Mouse (Mus musculus) embryonic facial prominence, embryonic 12.5 days (tissue): ENCODE results near the gene Adamts18. TPM values are rescaled to one million over a fixed set of nuclear protein-coding genes. Genes with fewer than 3 reads are reported as not detected.

Source experiments
- ATAC-seq: fragments of 200-750 bp; cut with Nextera tagmentation; 2 replicates; pipeline ENCODE4 v1.8.0; 2017; ENCODE audit not compliant: insufficient number of reproducible peaks, insufficient read depth, low FRiP score, low TSS enrichment
- H3K27ac ChIP-seq: fragments of 300-500 bp; sonication (generic); 2 replicates; pipeline ENCODE4 v1.5.1; 2016; ENCODE audit warnings: mild to moderate bottlenecking
- H3K27me3 ChIP-seq: fragments of 300-500 bp; sonication (generic); 2 replicates; pipeline ENCODE4 v1.6.1; 2016; ENCODE audit warnings: mild to moderate bottlenecking, moderate library complexity
- H3K36me3 ChIP-seq: fragments of 300-500 bp; sonication (generic); 2 replicates; pipeline ENCODE4 v1.6.1; 2016; ENCODE audit warnings: mild to moderate bottlenecking
- H3K4me1 ChIP-seq: fragments of 300-500 bp; sonication (generic); 2 replicates; pipeline ENCODE4 v1.6.1; 2016
- H3K4me2 ChIP-seq: fragments of 300-500 bp; sonication (generic); replicated peaks from 2 replicates; pipeline ENCODE4 v1.6.1; 2016; ENCODE audit warnings: mild to moderate bottlenecking, moderate library complexity
- H3K4me3 ChIP-seq: fragments of 300-500 bp; sonication (generic); 2 replicates; pipeline ENCODE4 v1.5.1; 2016; ENCODE audit warnings: mild to moderate bottlenecking
- H3K9ac ChIP-seq: fragments of 300-500 bp; sonication (generic); 2 replicates; pipeline ENCODE4 v1.6.1; 2016; ENCODE audit warnings: mild to moderate bottlenecking, moderate library complexity
- H3K9me3 ChIP-seq: fragments of 300-500 bp; sonication (generic); 2 replicates; pipeline ENCODE4 v1.6.1; 2016; ENCODE audit warnings: mild to moderate bottlenecking, moderate library complexity
- WGBS: fragments of 180-500 bp; shearing (Covaris S2); methylation state at CpG from one replicate; pipeline ENCODE4 v1.1.7; 2016; 5-methylcytosine and 5-hydroxymethylcytosine counted together
- polyA plus RNA-seq: library from polyadenylated mRNA; unstranded; fragments of >200 nt; fragmentation: Nextera tagmentation; extraction: Ambion mirVana; gene quantifications from 2 replicates; pipeline ENCODE4 v1.2.1, GENCODE M21; 2016

Adamts18 gene
- polyA plus RNA-seq, 1 experiment from 2014 or later: 7.2 TPM

- ATAC-seq: no peak
- Histone ChIP-seq H3K27me3 (no peaks in the 10 kb centered on the region), H3K4me1 (peaks cover 8% of the 10 kb centered on the region), H3K4me2 (no peak overlapping the region), H3K9me3 (no peaks in the 10 kb centered on the region), H3K27ac (no peak overlapping the region), H3K9ac (no peak overlapping the region), H3K36me3 (no peaks in the 10 kb centered on the region), H3K4me3 (no peak overlapping the region)
- no CpG with 5 or more reads among the region's 5 CpGs for WGBS
Measured at GRCm38 (mm10) chr8:113799550-113799949, 49.0 kb downstream of the Adamts18 start.

- H3K36me3 ChIP-seq: no peaks in the 10 kb centered on the region
- H3K4me1 ChIP-seq: no peaks in the 10 kb centered on the region
- no peak overlapping the region for H3K9ac ChIP-seq
- no peak overlapping the region for H3K4me2 ChIP-seq
- H3K9me3 ChIP-seq: no peaks in the 10 kb centered on the region
- no peak overlapping the region for H3K27ac ChIP-seq
- no peak for ATAC-seq
- no peak overlapping the region for H3K4me3 ChIP-seq
- H3K27me3 ChIP-seq: no peaks in the 10 kb centered on the region
- no CpG with 5 or more reads among the region's 13 CpGs for WGBS
Measured at GRCm38 (mm10) chr8:113791856-113792255, 56.7 kb downstream of the Adamts18 start.

- Histone ChIP-seq H3K27me3 (no peaks in the 10 kb centered on the region), H3K4me3 (no peak overlapping the region), H3K27ac (no peak overlapping the region), H3K9ac (no peak overlapping the region), H3K9me3 (no peaks in the 10 kb centered on the region), H3K4me1 (no peaks in the 10 kb centered on the region), H3K36me3 (no peaks in the 10 kb centered on the region), H3K4me2 (no peak overlapping the region)
- WGBS: no CpG with 5 or more reads among the region's 3 CpGs
- no peak for ATAC-seq
Measured at GRCm38 (mm10) chr8:113791061-113791460, 57.5 kb downstream of the Adamts18 start.

- no peak for ATAC-seq
- H3K27ac ChIP-seq: no peak overlapping the region
- H3K36me3 ChIP-seq: no peaks in the 10 kb centered on the region
Measured at GRCm38 (mm10) chr8:113783711-113784110, 64.8 kb downstream of the Adamts18 start.

GRCm38 (mm10) chr8:113781554-113781953 lies 67.0 kb downstream of the Adamts18 start:
- no peak overlapping the region for H3K4me3 ChIP-seq
- no peak overlapping the region for H3K4me2 ChIP-seq
- no peaks in the 10 kb centered on the region for H3K9me3 ChIP-seq
- no peaks in the 10 kb centered on the region for H3K4me1 ChIP-seq
- no peaks in the 10 kb centered on the region for H3K36me3 ChIP-seq
- WGBS: 31% methylated on average over 2 of the region's 2 CpGs
- H3K9ac ChIP-seq: no peak overlapping the region
- no peaks in the 10 kb centered on the region for H3K27me3 ChIP-seq
- no peak overlapping the region for H3K27ac ChIP-seq
- ATAC-seq: no peak

More at GRCm38 (mm10) chr8:113783711-113784110, 64.8 kb downstream of the Adamts18 start:
- Histone ChIP-seq H3K4me3 (no peak overlapping the region), H3K27me3 (no peaks in the 10 kb centered on the region), H3K9me3 (no peaks in the 10 kb centered on the region), H3K4me2 (no peak overlapping the region), H3K4me1 (no peaks in the 10 kb centered on the region), H3K9ac (no peak overlapping the region)
- WGBS: no CpG with 5 or more reads among the region's 3 CpGs

- WGBS: 83% methylated on average over 6 of the region's 6 CpGs
- Histone ChIP-seq H3K27me3 (no peaks in the 10 kb centered on the region), H3K27ac (no peak overlapping the region), H3K9me3 (no peaks in the 10 kb centered on the region), H3K4me3 (no peak overlapping the region), H3K4me1 (no peaks in the 10 kb centered on the region), H3K36me3 (no peaks in the 10 kb centered on the region), H3K4me2 (no peak overlapping the region), H3K9ac (no peak overlapping the region)
- ATAC-seq: no peak
Measured at GRCm38 (mm10) chr8:113775361-113775760, 73.2 kb downstream of the Adamts18 start.

GRCm38 (mm10) chr8:113768861-113769410 lies 79.6 kb downstream of the Adamts18 start:
- 58% methylated on average over 8 of the region's 8 CpGs for WGBS
- H3K27me3 ChIP-seq: no peaks in the 10 kb centered on the region
- no peak overlapping the region for H3K27ac ChIP-seq
- H3K4me3 ChIP-seq: no peak overlapping the region
- H3K36me3 ChIP-seq: no peaks in the 10 kb centered on the region
- ATAC-seq: no peak
- no peaks in the 10 kb centered on the region for H3K4me1 ChIP-seq
- no peak overlapping the region for H3K4me2 ChIP-seq
- no peaks in the 10 kb centered on the region for H3K9me3 ChIP-seq
- H3K9ac ChIP-seq: no peak overlapping the region

GRCm38 (mm10) chr8:113765121-113765520 lies 83.4 kb downstream of the Adamts18 start:
- Histone ChIP-seq H3K27ac (no peak overlapping the region), H3K27me3 (no peaks in the 10 kb centered on the region), H3K36me3 (no peaks in the 10 kb centered on the region), H3K4me2 (no peak overlapping the region), H3K9ac (no peak overlapping the region), H3K9me3 (no peaks in the 10 kb centered on the region), H3K4me3 (no peak overlapping the region), H3K4me1 (no peaks in the 10 kb centered on the region)
- no peak for ATAC-seq
- WGBS: 70% methylated on average over 4 of the region's 4 CpGs

- Histone ChIP-seq H3K4me2 (no peak overlapping the region), H3K4me1 (no peaks in the 10 kb centered on the region), H3K27me3 (no peaks in the 10 kb centered on the region), H3K9ac (no peak overlapping the region), H3K36me3 (no peaks in the 10 kb centered on the region), H3K4me3 (no peak overlapping the region), H3K9me3 (no peaks in the 10 kb centered on the region), H3K27ac (no peak overlapping the region)
- ATAC-seq: no peak
- WGBS: 53% methylated on average over 10 of the region's 10 CpGs
Measured at GRCm38 (mm10) chr8:113763592-113764355, 84.8 kb downstream of the Adamts18 start.

- Histone ChIP-seq H3K27ac (no peak overlapping the region), H3K4me3 (no peak overlapping the region), H3K9ac (no peak overlapping the region), H3K4me2 (no peak overlapping the region), H3K9me3 (no peaks in the 10 kb centered on the region), H3K27me3 (no peaks in the 10 kb centered on the region), H3K36me3 (no peaks in the 10 kb centered on the region), H3K4me1 (no peaks in the 10 kb centered on the region)
- WGBS: 63% methylated on average over 6 of the region's 6 CpGs
- ATAC-seq: no peak
Measured at GRCm38 (mm10) chr8:113762101-113762500, 86.4 kb downstream of the Adamts18 start.

GRCm38 (mm10) chr8:113755866-113756265 lies 92.7 kb downstream of the Adamts18 start:
- Histone ChIP-seq H3K9ac (no peak overlapping the region), H3K9me3 (no peaks in the 10 kb centered on the region), H3K4me3 (no peak overlapping the region), H3K36me3 (no peaks in the 10 kb centered on the region), H3K4me1 (no peaks in the 10 kb centered on the region), H3K27me3 (no peaks in the 10 kb centered on the region), H3K4me2 (no peak overlapping the region), H3K27ac (no peak overlapping the region)
- no peak for ATAC-seq
- WGBS: 31% methylated on average over 5 of the region's 5 CpGs

GRCm38 (mm10) chr8:113753153-113753552 lies 95.4 kb downstream of the Adamts18 start:
- Histone ChIP-seq H3K27me3 (no peaks in the 10 kb centered on the region), H3K9me3 (no peaks in the 10 kb centered on the region), H3K4me2 (no peak overlapping the region), H3K4me1 (no peaks in the 10 kb centered on the region), H3K9ac (no peak overlapping the region), H3K36me3 (no peaks in the 10 kb centered on the region), H3K27ac (no peak overlapping the region), H3K4me3 (no peak overlapping the region)
- ATAC-seq: no peak
- WGBS: 81% methylated on average over 2 of the region's 2 CpGs
